Mouse (Mus musculus) lung, adult 10 weeks (tissue): ENCODE results near the gene Edaradd. TPM values are rescaled to one million over a fixed set of nuclear protein-coding genes. Genes with fewer than 3 reads are reported as not detected.

ENCODE experiments used
- polyA plus RNA-seq: library from polyadenylated mRNA; stranded (reverse); fragments of 350-450 nt; fragmentation: Illumina TruSeq; extraction: RNeasy Lipid Tissue Mini Kit (QIAGEN cat#74804); gene quantifications from one replicate; pipeline ENCODE4 v1.2.3, GENCODE M21; 2014; ENCODE audit warnings: low read depth, low replicate concordance; ENCODE audit not compliant: insufficient read depth

Gene Edaradd
- polyA plus RNA-seq, result 0.20 TPM

DNA sequence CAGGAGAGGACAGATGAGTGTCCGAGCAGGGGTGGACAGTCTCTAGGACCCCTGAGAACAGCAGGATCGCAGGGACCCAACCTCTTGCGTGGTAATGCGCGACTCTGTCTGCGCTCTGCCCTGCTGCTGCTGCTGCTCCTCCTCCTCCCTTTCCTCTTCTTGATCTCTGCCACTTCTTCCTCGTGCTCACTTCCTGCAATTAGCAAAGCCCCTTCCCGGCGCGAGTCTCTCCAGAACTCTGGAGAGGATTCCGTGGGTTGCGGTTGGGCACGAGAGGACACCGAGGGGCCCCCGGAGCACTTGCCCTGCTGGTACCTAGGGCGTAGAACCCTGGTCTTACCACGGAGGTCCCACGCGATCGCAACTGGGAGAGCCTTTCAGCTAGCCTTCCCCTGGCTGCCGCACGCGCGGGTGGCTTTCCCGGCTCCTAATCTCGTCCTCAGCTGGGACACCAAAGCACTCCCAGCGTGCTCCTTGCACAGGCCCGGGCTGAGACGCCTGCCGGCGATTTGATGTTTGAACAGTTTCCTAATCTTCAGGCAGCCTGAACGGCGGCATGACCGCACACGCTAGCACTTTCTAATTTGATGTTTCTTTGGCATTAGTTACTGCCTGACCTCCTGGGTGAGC, at the start of gene Edaradd:
TSS of gene Edaradd (minus strand) at position 484 of the 630 bp plus-strand sequence.

DNA sequence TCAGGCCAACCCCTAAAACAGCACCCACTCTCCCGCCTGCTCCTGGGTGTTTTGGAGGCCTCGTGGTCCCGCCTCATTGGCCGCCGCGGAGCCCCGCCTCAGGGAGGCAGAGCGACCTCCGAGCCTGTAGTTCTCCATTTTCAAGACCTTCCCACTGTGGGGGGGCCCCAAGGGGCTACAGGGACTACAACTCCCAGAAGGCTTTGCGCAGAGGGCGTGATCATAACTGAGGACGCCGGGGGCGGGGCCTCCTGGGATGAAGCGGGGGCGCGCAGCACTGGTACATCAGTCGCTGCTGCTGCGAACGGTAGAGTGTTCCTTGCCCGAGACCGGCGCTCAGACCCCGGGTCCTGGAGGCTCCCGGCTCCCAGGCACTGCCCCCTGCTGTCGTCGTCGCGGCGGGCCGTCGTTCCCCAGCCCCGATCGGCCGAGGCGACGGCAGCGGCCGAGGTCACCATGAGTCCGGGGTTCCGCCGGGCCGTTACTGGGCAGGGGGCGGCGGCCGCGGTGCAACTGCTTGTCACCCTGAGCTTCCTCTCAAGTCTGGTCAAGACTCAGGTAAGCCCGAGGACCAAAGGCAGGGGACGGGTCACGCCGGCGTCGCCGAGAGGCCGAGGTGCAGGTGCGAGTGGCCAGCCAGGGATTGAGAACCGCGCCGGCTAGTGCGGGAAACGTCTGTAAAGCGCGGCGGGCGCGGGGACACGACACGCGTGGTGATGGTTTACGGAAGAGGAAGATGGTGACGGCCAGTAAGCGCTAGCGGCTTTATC, 45.6 kb upstream of the Edaradd start, which contains the start of gene Ero1lb:
TSS of gene Ero1lb (plus strand) at position 254 of the 770 bp plus-strand sequence.

DNA sequence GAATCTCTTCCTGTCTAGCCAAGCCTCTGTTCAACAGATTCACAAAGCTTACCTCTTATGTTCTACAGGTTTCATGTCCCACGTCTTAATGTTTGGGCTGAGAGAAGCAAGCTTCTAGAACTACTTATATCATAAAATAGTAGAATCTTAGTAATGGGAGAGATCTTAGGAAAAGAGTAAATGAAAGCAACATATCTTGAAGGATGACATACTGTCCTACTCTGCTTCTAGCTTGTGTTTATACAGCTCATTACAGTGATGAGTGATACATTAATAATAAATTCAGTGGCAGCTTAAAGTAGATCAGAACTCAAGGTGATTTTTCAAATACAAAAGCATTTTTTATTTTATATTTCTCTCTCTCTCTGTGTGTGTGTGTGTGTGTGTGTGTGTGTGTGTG, 55.4 kb downstream of the Edaradd start, which contains the start of gene Lgals8:
TSS of gene Lgals8 (minus strand) at position 101 of the 400 bp plus-strand sequence.

Other genes starting within 250 kb of the Edaradd start
- gene Actn2, start 179.7 kb downstream of the Edaradd start, polyA plus RNA-seq, result 16.6 TPM
- gene Heatr1, start 125.4 kb downstream of the Edaradd start, polyA plus RNA-seq, result 15.2 TPM
- 29.2 TPM for gene Lgals8, start 55.5 kb downstream of the Edaradd start, polyA plus RNA-seq
- 6.2 TPM for gene Ero1lb, start 45.4 kb upstream of the Edaradd start, polyA plus RNA-seq